Mouse (Mus musculus) CH12.LX (cell line): ENCODE data around the gene Arid5b. TPM values are rescaled to one million over a fixed set of nuclear protein-coding genes. Genes with fewer than 3 reads are reported as not detected.

Experiments used
- DNase-seq: peaks from one replicate; pipeline ENCODE4 v3.0.0-alpha.2; 2013; ENCODE audit errors: extremely low read depth
- H3K27ac ChIP-seq: 2 replicates; pipeline ENCODE4 v1.5.1; 2012; ENCODE audit warnings: low read depth, mild to moderate bottlenecking, control low read depth, moderate library complexity; ENCODE audit not compliant: insufficient read depth
- H3K27me3 ChIP-seq: replicated peaks from 2 replicates; pipeline ENCODE3; 2012; ENCODE audit warnings: inconsistent platforms
- H3K36me3 ChIP-seq, 2 experiments: replicated peaks in 1 of 2; 2 replicates each; pipeline versions ENCODE3 to v1.6.1; 2012; ENCODE audit warnings: inconsistent platforms in 1 of 2, low read length in 1 of 2, mild to moderate bottlenecking in 1 of 2, mixed read lengths in 1 of 2, moderate library complexity in 1 of 2; ENCODE audit not compliant: control insufficient read depth in 1 of 2, insufficient read depth in 1 of 2
- H3K4me1 ChIP-seq, 2 experiments: 2 replicates each; pipeline ENCODE4 v1.6.1; 2012; ENCODE audit warnings: inconsistent platforms in 1 of 2, moderate library complexity in 1 of 2; ENCODE audit not compliant: insufficient read depth in 2 of 2, control insufficient read depth in 1 of 2
- H3K4me2 ChIP-seq: 2 replicates; pipeline ENCODE4 v1.6.1; 2012; ENCODE audit warnings: low read depth, mild to moderate bottlenecking, control low read depth; ENCODE audit not compliant: poor library complexity, insufficient read depth, severe bottlenecking
- H3K4me3 ChIP-seq, 3 experiments: fragments of 150-350 bp in 1 of 3; sonication (generic) in 1 of 3; replicated peaks in 1 of 3; 2 replicates each; pipeline versions ENCODE3 to v1.5.1; 2011 to 2012; ENCODE audit warnings: low read depth in 2 of 3, low read length in 2 of 3, mild to moderate bottlenecking in 2 of 3, moderate library complexity in 2 of 3, control low read depth in 1 of 3, improper control_type of control experiment in 1 of 3, inconsistent platforms in 1 of 3, mixed read lengths in 1 of 3; ENCODE audit not compliant: poor library complexity in 1 of 3
- H3K79me2 ChIP-seq: replicated peaks from 2 replicates; pipeline ENCODE4 v1.6.1; 2012; ENCODE audit warnings: mild to moderate bottlenecking, moderate library complexity; ENCODE audit not compliant: control insufficient read depth, poor library complexity, insufficient read depth, severe bottlenecking; ENCODE audit errors: extremely low read depth
- H3K9ac ChIP-seq: 2 replicates; pipeline ENCODE4 v1.6.1; 2012; ENCODE audit warnings: low read depth, mild to moderate bottlenecking, control low read depth, moderate library complexity; ENCODE audit not compliant: insufficient read depth
- H3K9me3 ChIP-seq: replicated peaks from 2 replicates; pipeline ENCODE3; 2012; ENCODE audit warnings: low read length, inconsistent platforms, mixed read lengths
- BHLHE40 ChIP-seq: IDR thresholded peaks from 2 replicates; pipeline ENCODE4 v1.6.1; 2011; ENCODE audit warnings: mild to moderate bottlenecking, low read depth, low read length, improper control_type of control experiment
- CHD2 ChIP-seq: IDR thresholded peaks from 2 replicates; pipeline ENCODE4 v1.6.1; 2011; ENCODE audit warnings: low read length, improper control_type of control experiment
- CTCF ChIP-seq, 2 experiments: IDR thresholded peaks in 1 of 2; conservative IDR thresholded peaks in 1 of 2; 2 replicates each; pipeline ENCODE4 v1.5.1; 2011 to 2012; ENCODE audit warnings: low read depth in 2 of 2, low read length in 2 of 2, improper control_type of control experiment in 1 of 2, inconsistent platforms in 1 of 2, mild to moderate bottlenecking in 1 of 2, moderate library complexity in 1 of 2
- E2F4 ChIP-seq: IDR thresholded peaks from 2 replicates; pipeline ENCODE4 v1.6.1; 2011; ENCODE audit warnings: low read depth, low read length, improper control_type of control experiment; ENCODE audit not compliant: insufficient replicate concordance
- ETS1 ChIP-seq: conservative IDR thresholded peaks from 2 replicates; pipeline ENCODE4 v1.6.1; 2012; ENCODE audit warnings: low read depth, mild to moderate bottlenecking, inconsistent platforms, low read length, improper control_type of control experiment, moderate library complexity
- GABPA ChIP-seq: IDR thresholded peaks from 2 replicates; pipeline ENCODE4 v1.6.1; 2012; ENCODE audit warnings: low read depth, low read length, improper control_type of control experiment, inconsistent platforms; ENCODE audit not compliant: insufficient replicate concordance
- HCFC1 ChIP-seq: IDR thresholded peaks from 2 replicates; pipeline ENCODE4 v1.6.1; 2012; ENCODE audit warnings: low read depth, mild to moderate bottlenecking, inconsistent platforms, low read length, improper control_type of control experiment
- IRF4 ChIP-seq: IDR thresholded peaks from 2 replicates; pipeline ENCODE4 v1.6.1; 2014; ENCODE audit warnings: low read depth, mild to moderate bottlenecking, inconsistent platforms, low read length, improper control_type of control experiment
- JUN ChIP-seq: IDR thresholded peaks from 2 replicates; pipeline ENCODE4 v1.6.1; 2011; ENCODE audit warnings: low read depth, mild to moderate bottlenecking, low read length, improper control_type of control experiment, moderate library complexity; ENCODE audit not compliant: insufficient read depth
- JUND ChIP-seq: conservative IDR thresholded peaks from 2 replicates; pipeline ENCODE4 v1.6.1; 2011; ENCODE audit warnings: low read depth, low read length, improper control_type of control experiment
- KAT2A ChIP-seq: IDR thresholded peaks from 2 replicates; pipeline ENCODE4 v1.6.1; 2012; ENCODE audit warnings: low read length, improper control_type of control experiment, inconsistent platforms; ENCODE audit not compliant: insufficient replicate concordance
- MAFK ChIP-seq: IDR thresholded peaks from 2 replicates; pipeline ENCODE4 v1.6.1; 2011; ENCODE audit warnings: low read length, improper control_type of control experiment; ENCODE audit not compliant: insufficient replicate concordance
- MAX ChIP-seq: IDR thresholded peaks from 2 replicates; pipeline ENCODE4 v1.6.1; 2011; ENCODE audit warnings: low read length, improper control_type of control experiment
- MAZ ChIP-seq: IDR thresholded peaks from 2 replicates; pipeline ENCODE4 v1.6.1; 2012; ENCODE audit warnings: low read depth, mild to moderate bottlenecking, inconsistent platforms, low read length, improper control_type of control experiment, moderate library complexity
- MXI1 ChIP-seq: IDR thresholded peaks from 2 replicates; pipeline ENCODE4 v1.6.1; 2011; ENCODE audit warnings: mild to moderate bottlenecking, low read depth, low read length, improper control_type of control experiment
- NELFE ChIP-seq: IDR thresholded peaks from 2 replicates; pipeline ENCODE4 v1.6.1; 2011; ENCODE audit warnings: low read depth, low read length, improper control_type of control experiment
- NRF1 ChIP-seq: IDR thresholded peaks from 2 replicates; pipeline ENCODE4 v1.6.1; 2014; ENCODE audit warnings: low read depth, mild to moderate bottlenecking, inconsistent platforms, low read length, improper control_type of control experiment, moderate library complexity
- PAX5 ChIP-seq: IDR thresholded peaks from 2 replicates; pipeline ENCODE4 v1.6.1; 2012; ENCODE audit warnings: low read length, inconsistent platforms, mixed read lengths
- POLR2AphosphoS2 ChIP-seq: IDR thresholded peaks from 2 replicates; pipeline ENCODE4 v1.6.1; 2011; ENCODE audit warnings: low read depth, low read length, improper control_type of control experiment
- RAD21 ChIP-seq: IDR thresholded peaks from 2 replicates; pipeline ENCODE4 v1.6.1; 2011; ENCODE audit warnings: low read depth, mild to moderate bottlenecking, low read length, improper control_type of control experiment, moderate library complexity
- RCOR1 ChIP-seq: conservative IDR thresholded peaks from 2 replicates; pipeline ENCODE4 v1.6.1; 2012; ENCODE audit warnings: low read depth, mild to moderate bottlenecking, inconsistent platforms, low read length, improper control_type of control experiment
- SIN3A ChIP-seq: IDR thresholded peaks from 2 replicates; pipeline ENCODE4 v1.6.1; 2012; ENCODE audit warnings: low read length, improper control_type of control experiment, inconsistent platforms
- SMC3 ChIP-seq: IDR thresholded peaks from 2 replicates; pipeline ENCODE4 v1.6.1; 2011; ENCODE audit warnings: low read depth, low read length, improper control_type of control experiment
- TBP ChIP-seq: conservative IDR thresholded peaks from 2 replicates; pipeline ENCODE4 v1.6.1; 2011; ENCODE audit warnings: low read depth, low read length, improper control_type of control experiment
- TCF12 ChIP-seq: IDR thresholded peaks from 2 replicates; pipeline ENCODE4 v1.6.1; 2014; ENCODE audit warnings: low read depth, mild to moderate bottlenecking, inconsistent platforms, low read length, improper control_type of control experiment
- UBTF ChIP-seq: IDR thresholded peaks from 2 replicates; pipeline ENCODE4 v1.6.1; 2012; ENCODE audit warnings: low read depth, mild to moderate bottlenecking, inconsistent platforms, low read length, improper control_type of control experiment, moderate library complexity
- USF2 ChIP-seq: conservative IDR thresholded peaks from 2 replicates; pipeline ENCODE4 v1.6.1; 2011; ENCODE audit warnings: low read depth, low read length, improper control_type of control experiment
- ZMIZ1 ChIP-seq: IDR thresholded peaks from 2 replicates; pipeline ENCODE4 v1.6.1; 2012; ENCODE audit warnings: low read depth, mild to moderate bottlenecking, inconsistent platforms, low read length, improper control_type of control experiment
- dilution Hi-C: fragments of 300-500 bp; cut with MboI; formaldehyde crosslinking; loops from 2 replicates; pipeline ENCODE4 v1.14.3; 2020; ENCODE audit warnings: low sequenced_read_pairs; ENCODE audit not compliant: extremely low pct_unique_long_range_greater_than_20kb, extremely low pct_ligation_motif_present
- in situ Hi-C: fragments of 300-500 bp; cut with MboI; formaldehyde crosslinking; loops from 3 replicates; pipeline ENCODE4 v1.14.3; 2019; ENCODE audit warnings: low sequenced_read_pairs, low pct_ligation_motif_present, low pct_unique_long_range_greater_than_20kb, mixed read lengths
- polyA plus RNA-seq: library from polyadenylated mRNA; unstranded; fragments of >175 nt; gene quantifications from 2 replicates; pipeline ENCODE4 v1.2.1, GENCODE M21; 2012; ENCODE audit warnings: low read depth; ENCODE audit not compliant: insufficient read length
- total RNA-seq, 2 experiments: library from RNA; depleted of rRNA; stranded (reverse); fragments of 300-350 nt in 1 of 2; fragments of >200 nt in 1 of 2; gene quantifications; 2 replicates each; pipeline ENCODE4 v1.2.3; 2012 to 2014

Arid5b gene
- total and polyA plus RNA-seq, 3 experiments: 1.1 to 2.6 (median 1.8) TPM

DNA sequence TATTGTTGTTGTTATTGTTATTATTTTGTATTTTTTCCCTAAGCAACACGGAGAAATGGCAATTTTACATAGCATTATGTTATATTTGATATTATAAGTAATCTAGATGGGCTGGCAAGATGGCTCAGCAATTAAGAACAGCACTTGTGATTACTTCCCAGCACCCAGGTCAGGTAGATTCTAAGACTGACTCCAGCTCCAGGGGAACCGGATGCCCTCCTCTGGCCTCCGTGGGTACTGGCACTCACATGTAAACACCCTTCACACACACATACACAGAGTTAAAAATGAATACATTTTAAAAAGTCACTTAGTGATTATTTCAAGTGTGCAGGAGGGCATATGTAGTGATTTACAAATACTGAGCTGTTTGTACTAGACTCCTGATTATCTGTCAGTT lies 190.8 kb downstream of the Arid5b start:
- dilution Hi-C loops: no loop called here
- no peak overlapping the region for H3K27ac ChIP-seq
- no peak for DNase-seq

DNA sequence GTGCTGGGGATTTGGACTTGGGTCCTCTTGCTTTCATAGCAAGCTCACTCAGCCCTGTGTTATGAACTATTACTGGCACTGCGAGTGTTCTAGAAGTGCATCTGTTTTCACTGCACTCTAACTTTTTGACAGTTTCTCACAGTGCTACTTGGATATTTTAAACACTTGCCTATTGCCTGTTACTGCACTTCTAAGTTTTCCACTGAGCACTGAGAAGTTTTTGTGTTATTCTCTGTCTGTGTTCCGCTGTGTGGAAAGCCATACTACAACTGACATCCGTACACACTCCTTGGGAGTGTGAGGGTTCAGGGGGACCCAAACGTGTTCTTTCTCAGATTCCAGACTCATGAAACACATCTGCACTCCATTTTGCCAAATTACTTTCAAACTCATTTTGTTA lies 191.6 kb downstream of the Arid5b start:
- Histone ChIP-seq H3K27me3 (no peaks in the 10 kb centered on the region), H3K4me3 (no peak overlapping the region), H3K79me2 (no peaks in the 10 kb centered on the region), H3K9me3 (no peaks in the 10 kb centered on the region), H3K9ac (no peak overlapping the region)
- in situ Hi-C loops: no loop called here
- TF ChIP-seq HCFC1 (no peak), POLR2AphosphoS2 (no peak), TCF12 (no peak), CHD2 (no peak), TBP (no peak), MAX (no peak), PAX5 (no peak), E2F4 (no peak), NRF1 (no peak), NELFE (no peak), USF2 (no peak), UBTF (no peak), MAZ (no peak), MAFK (no peak), GABPA (no peak), ZMIZ1 (no peak), RCOR1 (no peak), IRF4 (no peak), ETS1 (no peak), JUN (no peak)
- TF ChIP-seq, all 38 proteins: peak for 0
- Histone ChIP-seq H3K36me3 (no peaks in the 10 kb centered on the region), H3K4me1 (peaks cover 0 to 4% of the 10 kb centered on the region in 2 experiments; a peak in 2 of 4 replicates), H3K4me2 (no peak overlapping the region), H3K27ac (no peak overlapping the region)
- no peak for DNase-seq
- dilution Hi-C loops: no loop called here

More for the DNA sequence above, 190.8 kb downstream of the Arid5b start:
- Histone ChIP-seq H3K79me2 (no peaks in the 10 kb centered on the region), H3K9ac (no peak overlapping the region), H3K27me3 (no peaks in the 10 kb centered on the region), H3K36me3 (no peaks in the 10 kb centered on the region), H3K4me2 (no peak overlapping the region), H3K4me3 (no peak overlapping the region), H3K9me3 (no peaks in the 10 kb centered on the region), H3K4me1 (peaks cover 0 to 4% of the 10 kb centered on the region in 2 experiments; a peak in 2 of 4 replicates)
- TF ChIP-seq JUND (no peak), NRF1 (no peak), CHD2 (no peak), SMC3 (peak; percentile 19; the same call in 1 of the 2 replicates), ETS1 (no peak), HCFC1 (no peak), CTCF (conservative IDR thresholded peaks at IDR 0.05 in 1 of 2, IDR thresholded peaks at IDR 0.05 in 1 of 2; ENCODE audit: low read depth in 2 of 2, low read length in 2 of 2) (peak in 1 of 2 experiments; percentile 27; a peak in 2 of 4 replicates), KAT2A (no peak), MXI1 (no peak), SIN3A (no peak), TCF12 (no peak), NELFE (no peak), MAFK (no peak), RAD21 (no peak; the same call in 1 of the 2 replicates), BHLHE40 (no peak), USF2 (no peak)
- in situ Hi-C loops: no loop called here
